Mouse (Mus musculus) heart, postnatal 0 days (tissue): Measurements from ENCODE around the gene Celf2. TPM values are rescaled to one million over a fixed set of nuclear protein-coding genes. Genes with fewer than 3 reads are reported as not detected.

Source experiments
- ATAC-seq: fragments of 200-750 bp; cut with Nextera tagmentation; 2 replicates; pipeline ENCODE4 v1.8.0; 2017; ENCODE audit warnings: low read depth, moderate number of reproducible peaks, moderate library complexity; ENCODE audit not compliant: insufficient read depth
- DNase-seq: peaks from one replicate; pipeline ENCODE4 v3.0.0-alpha.2; 2016; ENCODE audit warnings: low spot score
- H3K27ac ChIP-seq: fragments of 300-500 bp; sonication (generic); 2 replicates; pipeline ENCODE4 v1.5.1; 2014; ENCODE audit warnings: low read depth, mild to moderate bottlenecking
- H3K27me3 ChIP-seq: fragments of 300-500 bp; sonication (generic); 2 replicates; pipeline ENCODE4 v1.6.1; 2014; ENCODE audit warnings: low read length, mixed read lengths; ENCODE audit not compliant: control insufficient read depth, insufficient read depth
- H3K36me3 ChIP-seq: fragments of 300-500 bp; sonication (generic); replicated peaks from 2 replicates; pipeline ENCODE4 v1.6.1; 2014; ENCODE audit warnings: low read length, mixed read lengths; ENCODE audit not compliant: control insufficient read depth, insufficient read depth
- H3K4me1 ChIP-seq: fragments of 300-500 bp; sonication (generic); 2 replicates; pipeline ENCODE4 v1.6.1; 2014; ENCODE audit warnings: antibody characterized with exemption; ENCODE audit not compliant: control insufficient read depth, insufficient read depth
- H3K4me2 ChIP-seq: fragments of 300-500 bp; sonication (generic); 2 replicates; pipeline ENCODE4 v1.6.1; 2014; ENCODE audit warnings: low read depth, mild to moderate bottlenecking, low read length, moderate library complexity
- H3K4me3 ChIP-seq: fragments of 300-500 bp; sonication (generic); 2 replicates; pipeline ENCODE4 v1.5.1; 2014; ENCODE audit warnings: low read depth, low read length
- H3K9ac ChIP-seq: fragments of 300-500 bp; sonication (generic); replicated peaks from 2 replicates; pipeline ENCODE4 v1.6.1; 2014; ENCODE audit warnings: low read depth, low read length, mixed read lengths
- H3K9me3 ChIP-seq: fragments of 300-500 bp; sonication (generic); replicated peaks from 2 replicates; pipeline ENCODE4 v1.6.1; 2016; ENCODE audit warnings: low read length; ENCODE audit not compliant: control insufficient read depth
- CTCF ChIP-seq: IDR thresholded peaks from 2 replicates; pipeline ENCODE4 v1.5.1; 2016; ENCODE audit warnings: antibody characterized with exemption, control low read depth, low read depth
- EP300 ChIP-seq: IDR thresholded peaks from 2 replicates; pipeline ENCODE4 v1.6.1; 2016; ENCODE audit warnings: antibody characterized with exemption, low read depth
- WGBS: fragments of 180-500 bp; shearing (Covaris S2); extraction: QIAGEN DNeasy Blood & Tissue Kit; methylation state at CpG from one replicate; pipeline ENCODE4 v1.1.7; 2014; 5-methylcytosine and 5-hydroxymethylcytosine counted together
- polyA plus RNA-seq: library from polyadenylated mRNA; unstranded; fragments of >200 nt; fragmentation: Nextera tagmentation; extraction: Ambion mirVana; gene quantifications from 2 replicates; pipeline ENCODE4 v1.2.1, GENCODE M21; 2015
- total RNA-seq: library from RNA; depleted of rRNA; stranded (reverse); fragments of >200 nt; gene quantifications from 2 replicates; pipeline ENCODE4 v1.2.3, GENCODE M21; 2014; ENCODE audit warnings: low replicate concordance

Gene Celf2
- total and polyA plus RNA-seq, 2 experiments from 2014 or later, result 47.6 to 64.9 TPM

DNA sequence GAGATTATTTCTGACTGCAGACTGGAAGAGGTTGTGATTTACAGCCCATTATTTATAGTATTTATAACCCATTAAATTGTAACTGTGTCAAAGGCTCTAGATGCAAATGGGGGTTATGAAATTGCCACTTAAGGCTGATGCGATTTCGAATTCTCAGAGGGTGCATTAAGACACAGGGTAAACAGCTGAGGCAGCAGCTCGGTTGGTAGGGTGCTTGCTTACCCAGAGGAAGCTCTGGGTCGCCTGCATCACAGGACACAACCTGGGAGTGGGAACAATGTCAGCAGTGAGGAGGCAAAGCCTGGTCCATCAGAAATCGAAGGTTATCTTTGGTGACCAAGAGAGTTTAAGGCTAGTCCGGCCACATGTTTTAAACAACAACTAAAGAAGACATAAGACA lies 286.5 kb downstream of the Celf2 start:
- ATAC-seq (no peak), DNase-seq (no peak)
- Histone ChIP-seq H3K27me3 (no peaks in the 10 kb centered on the region), H3K4me1 (no peaks in the 10 kb centered on the region), H3K36me3 (no peaks in the 10 kb centered on the region), H3K9me3 (no peaks in the 10 kb centered on the region), H3K27ac (no peak overlapping the region), H3K9ac (no peak overlapping the region), H3K4me3 (no peak overlapping the region), H3K4me2 (no peak overlapping the region)
- TF ChIP-seq CTCF (no peak), EP300 (no peak)
- 85% methylated on average over 6 of the region's 6 CpGs for WGBS

DNA sequence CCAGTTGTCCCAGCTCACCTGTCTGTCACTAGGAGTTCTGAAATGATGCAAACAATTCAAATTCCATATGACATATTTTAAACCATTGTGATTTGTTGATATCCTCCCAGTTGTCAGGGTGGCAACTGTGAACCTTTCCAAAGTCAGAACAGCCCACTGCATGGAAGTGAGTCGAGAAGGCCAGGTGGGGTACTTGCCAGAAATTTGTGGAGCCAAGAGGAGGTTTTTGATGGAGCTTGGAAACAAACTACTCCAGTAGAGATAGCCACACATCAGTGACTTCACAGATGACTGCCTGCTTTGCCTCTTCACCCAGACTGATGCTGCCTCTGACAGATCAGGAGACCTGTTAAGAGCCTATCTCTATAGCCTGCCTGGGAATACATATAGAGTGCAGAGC lies 287.5 kb downstream of the Celf2 start:
- no peak for TF ChIP-seq EP300
- Histone ChIP-seq H3K27me3 (no peaks in the 10 kb centered on the region), H3K4me2 (no peak overlapping the region), H3K27ac (no peak overlapping the region), H3K4me3 (no peak overlapping the region), H3K9me3 (no peaks in the 10 kb centered on the region), H3K36me3 (no peaks in the 10 kb centered on the region), H3K9ac (no peak overlapping the region), H3K4me1 (no peaks in the 10 kb centered on the region)
- no peak for DNase-seq
- ATAC-seq, result no peak
- 67% methylated on average over 1 of the region's 1 CpGs for whole genome bisulfite sequencing

GRCm38 (mm10) chr2:7218101-7218500 lies 291.3 kb downstream of the Celf2 start:
- H3K36me3 ChIP-seq, result no peaks in the 10 kb centered on the region
- H3K9me3 ChIP-seq, result no peaks in the 10 kb centered on the region
- no peak for ATAC-seq
- no peak overlapping the region for H3K4me3 ChIP-seq
- no peak overlapping the region for H3K4me2 ChIP-seq
- 96% methylated on average over 2 of the region's 2 CpGs for WGBS
- no peak for TF ChIP-seq CTCF
- no peak overlapping the region for H3K9ac ChIP-seq
- H3K27ac ChIP-seq, result no peak overlapping the region
- no peaks in the 10 kb centered on the region for H3K4me1 ChIP-seq
- no peaks in the 10 kb centered on the region for H3K27me3 ChIP-seq
- DNase-seq, result no peak

- no peak overlapping the region for H3K27ac ChIP-seq
- H3K4me2 ChIP-seq, result no peak overlapping the region
- H3K4me1 ChIP-seq, result no peaks in the 10 kb centered on the region
- no peak for DNase-seq
- H3K9ac ChIP-seq, result no peak overlapping the region
- H3K27me3 ChIP-seq, result no peaks in the 10 kb centered on the region
- ATAC-seq, result no peak
- H3K9me3 ChIP-seq, result no peaks in the 10 kb centered on the region
- H3K4me3 ChIP-seq, result no peak overlapping the region
- H3K36me3 ChIP-seq, result no peaks in the 10 kb centered on the region
- WGBS, result 69% methylated on average over 15 of the region's 15 CpGs
- TF ChIP-seq EP300 (no peak), CTCF (no peak)
Observed at GRCm38 (mm10) chr2:7207691-7208504, 301.5 kb downstream of the Celf2 start.

DNA sequence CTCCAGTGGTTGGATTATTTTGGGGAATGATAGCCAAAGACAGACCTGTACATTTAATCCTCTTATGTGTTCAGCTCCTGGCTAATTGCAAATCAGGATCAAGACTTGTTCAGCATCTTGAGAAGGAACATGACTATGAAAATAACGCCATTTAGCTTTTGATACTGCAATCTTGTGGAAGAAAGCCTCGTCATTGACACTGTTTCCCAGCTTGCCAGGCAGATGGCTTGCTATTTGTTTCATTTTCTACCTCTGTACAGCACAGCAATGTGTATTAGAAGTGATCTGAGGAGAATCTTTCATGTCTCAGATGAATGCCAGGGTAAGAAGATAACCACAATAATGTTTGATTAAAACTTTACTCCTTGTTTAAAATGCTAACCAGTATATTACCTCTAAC lies 315.9 kb downstream of the Celf2 start:
- WGBS, result 78% methylated on average over 2 of the region's 2 CpGs

GRCm38 (mm10) chr2:7179186-7179585 lies 330.2 kb downstream of the Celf2 start:
- Histone ChIP-seq H3K27me3 (no peaks in the 10 kb centered on the region), H3K4me3 (no peak overlapping the region), H3K36me3 (no peaks in the 10 kb centered on the region), H3K4me2 (no peak overlapping the region), H3K9ac (no peak overlapping the region), H3K4me1 (no peaks in the 10 kb centered on the region), H3K9me3 (no peaks in the 10 kb centered on the region), H3K27ac (no peak overlapping the region)
- ATAC-seq (no peak), DNase-seq (no peak)
- WGBS, result 59% methylated on average over 1 of the region's 1 CpGs
- TF ChIP-seq CTCF, result no peak
- TF ChIP-seq EP300, result no peak

More for the DNA sequence above, 315.9 kb downstream of the Celf2 start:
- H3K36me3 ChIP-seq, result no peaks in the 10 kb centered on the region
- H3K4me1 ChIP-seq, result no peaks in the 10 kb centered on the region
- no peaks in the 10 kb centered on the region for H3K9me3 ChIP-seq
- DNase-seq (no peak), ATAC-seq (no peak)
- no peaks in the 10 kb centered on the region for H3K27me3 ChIP-seq
- H3K4me3 ChIP-seq, result no peak overlapping the region
- H3K9ac ChIP-seq, result no peak overlapping the region
- H3K4me2 ChIP-seq, result no peak overlapping the region
- H3K27ac ChIP-seq, result no peak overlapping the region
- no peak for TF ChIP-seq CTCF
- no peak for TF ChIP-seq EP300
